Mouse (Mus musculus) neural tube, embryonic 15.5 days (tissue): ENCODE data around the gene Ccdc85c. TPM values are rescaled to one million over a fixed set of nuclear protein-coding genes. Genes with fewer than 3 reads are reported as not detected.

ENCODE experiments used
- polyA plus RNA-seq: library from polyadenylated mRNA; unstranded; fragments of >200 nt; fragmentation: Nextera tagmentation; extraction: Ambion mirVana; gene quantifications from 2 replicates; pipeline ENCODE4 v1.2.1, GENCODE M21; 2015

Ccdc85c gene
- polyA plus RNA-seq, 1 experiment from 2014 or later = 11.9 TPM

Other genes starting within 250 kb of the Ccdc85c start
- gene Setd3, start 96.1 kb downstream of the Ccdc85c start, polyA plus RNA-seq = 97.5 and 98.3 TPM in 2 replicates
- 2.4 and 2.7 TPM in 2 replicates for gene Ccnk, start 95.8 kb downstream of the Ccdc85c start, polyA plus RNA-seq
- gene Hhipl1, start 30.8 kb upstream of the Ccdc85c start, polyA plus RNA-seq = 2.7 and 3.2 TPM in 2 replicates
- 29.5 and 33.2 TPM in 2 replicates for gene Cyp46a1, start 59.0 kb upstream of the Ccdc85c start, polyA plus RNA-seq
- 60.3 and 69.0 TPM in 2 replicates for gene Eml1, start 95.5 kb upstream of the Ccdc85c start, polyA plus RNA-seq